Mouse (Mus musculus): ENCODE data around the gene Hist3h2a. TPM values are rescaled to one million over a fixed set of nuclear protein-coding genes. Genes with fewer than 3 reads are reported as not detected.
A peak's percentile ranks its signal among the peaks of the same experiment; 100 is the strongest.

Gene Hist3h2a
- total RNA-seq, 2 experiments from 2014 or later: 17.1 to 21.3 TPM

- no peak for DNase-seq (ENCODE audit: low spot score)
- intact Hi-C loops (cut with DNase I): no loop called here
These were observed 30.2 kb downstream of the Hist3h2a start for GRCm38 (mm10) chr11:58984657-58985056.

DNA sequence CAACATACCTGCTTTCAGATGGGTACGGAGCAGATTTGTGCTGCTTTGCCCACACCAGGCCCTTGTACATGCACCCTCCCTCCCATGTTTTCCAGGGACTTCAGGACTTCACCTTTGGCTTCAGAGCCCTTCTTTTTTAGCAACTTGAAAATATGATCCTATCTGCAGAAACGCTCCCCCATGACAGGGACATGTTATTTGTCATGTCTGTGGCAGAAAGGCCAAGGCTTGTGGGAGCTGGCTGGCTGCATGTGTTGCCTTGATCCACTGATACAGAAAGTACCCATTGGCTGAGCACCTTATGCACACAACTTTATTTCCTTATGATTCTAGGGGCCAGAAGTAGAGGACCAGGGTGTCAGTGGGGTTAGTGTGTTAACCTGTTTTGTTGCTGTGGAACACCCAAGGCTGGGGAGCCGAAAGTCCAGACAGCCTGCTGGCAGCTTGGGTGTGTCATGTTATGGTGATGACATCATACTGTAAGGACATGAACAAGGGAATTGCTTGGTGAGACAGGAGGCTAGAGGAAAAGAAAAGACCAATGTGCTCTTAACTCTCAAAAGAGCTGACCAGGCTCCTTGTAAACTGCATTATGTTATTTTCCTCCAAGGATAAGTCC lies 30.9 kb downstream of the Hist3h2a start:
- intact Hi-C loops (cut with DNase I): no loop called here
- no peak for DNase-seq (ENCODE audit: low spot score)

GRCm38 (mm10) chr11:58989166-58989565 lies 34.7 kb downstream of the Hist3h2a start:
- intact Hi-C loops (cut with DNase I): no loop called here
- DNase-seq (ENCODE audit: low spot score): no peak

GRCm38 (mm10) chr11:58990141-58990540 lies 35.7 kb downstream of the Hist3h2a start:
- intact Hi-C loops (cut with DNase I): no loop called here
- DNase-seq (ENCODE audit: low spot score): no peak

GRCm38 (mm10) chr11:58990794-58991193 lies 36.3 kb downstream of the Hist3h2a start:
- intact Hi-C loops (cut with DNase I): no loop called here
- DNase-seq (ENCODE audit: low spot score): no peak

GRCm38 (mm10) chr11:58991911-58992310 lies 37.4 kb downstream of the Hist3h2a start:
- intact Hi-C loops (cut with DNase I): no loop called here

GRCm38 (mm10) chr11:58993091-58993670 lies 38.7 kb downstream of the Hist3h2a start:
- no peak for DNase-seq (ENCODE audit: low spot score)
- intact Hi-C loops (cut with DNase I): no loop called here

More at GRCm38 (mm10) chr11:58991911-58992310, 37.4 kb downstream of the Hist3h2a start:
- DNase-seq (ENCODE audit: low spot score): no peak

DNA sequence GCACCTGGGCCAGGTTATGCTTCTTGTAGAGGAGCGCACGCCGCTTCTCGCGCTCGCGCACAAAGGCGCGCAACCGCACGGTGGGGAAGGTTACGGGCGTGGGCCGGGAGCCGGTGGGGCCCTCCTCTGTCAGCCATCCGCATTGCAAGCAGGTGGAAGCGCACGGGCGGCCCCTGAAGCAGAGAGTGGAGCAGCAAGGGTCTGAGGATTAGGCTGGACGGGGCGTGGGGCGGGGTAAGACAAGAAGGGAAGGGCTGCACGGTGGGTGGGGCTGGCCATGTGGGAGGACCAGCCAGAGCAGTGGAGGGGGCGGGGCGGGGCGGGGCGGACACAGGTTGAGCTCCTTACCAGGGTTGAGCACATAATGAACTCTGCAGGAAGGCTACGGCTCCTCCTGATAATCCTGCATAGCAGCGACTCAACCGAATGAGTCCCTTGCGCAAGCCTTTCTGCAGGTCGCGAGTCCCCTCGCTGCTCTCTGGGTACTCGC lies 39.9 kb downstream of the Hist3h2a start:
- DNase-seq (ENCODE audit: low spot score): no peak
- intact Hi-C loops (cut with DNase I): no loop called here

GRCm38 (mm10) chr11:58995061-58995806 lies 40.7 kb downstream of the Hist3h2a start:
- no peak for DNase-seq (ENCODE audit: low spot score)
- intact Hi-C loops (cut with DNase I): no loop called here

DNA sequence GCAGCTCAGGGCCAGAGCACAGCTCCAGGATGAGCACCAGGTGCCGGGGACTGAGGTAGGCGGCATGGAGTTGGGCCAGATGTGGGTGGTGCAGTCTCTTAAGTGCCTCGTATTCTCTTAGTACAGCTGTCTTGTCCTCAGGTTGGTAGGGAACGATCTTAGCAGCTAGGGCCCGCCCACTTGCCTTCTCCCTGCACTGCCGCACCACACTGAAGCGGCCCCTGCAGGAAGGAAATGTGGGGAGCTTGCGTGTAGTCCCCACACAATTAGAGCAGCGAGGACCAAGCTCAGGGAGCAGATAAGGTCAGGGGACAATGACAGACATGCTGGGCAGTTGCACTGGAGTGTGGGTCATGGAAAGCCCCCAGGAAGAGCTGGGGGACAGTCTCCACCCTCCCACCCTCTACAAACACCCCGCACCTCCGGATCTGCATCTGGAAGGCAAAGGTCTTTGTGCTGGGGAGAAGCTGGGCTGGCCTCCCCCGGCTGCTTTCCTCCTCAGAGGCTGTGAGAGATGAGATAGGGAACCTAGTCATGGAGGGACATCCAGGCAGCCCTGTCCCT lies 41.4 kb downstream of the Hist3h2a start:
- intact Hi-C loops (cut with DNase I): no loop called here
- DNase-seq (ENCODE audit: low spot score): no peak

DNA sequence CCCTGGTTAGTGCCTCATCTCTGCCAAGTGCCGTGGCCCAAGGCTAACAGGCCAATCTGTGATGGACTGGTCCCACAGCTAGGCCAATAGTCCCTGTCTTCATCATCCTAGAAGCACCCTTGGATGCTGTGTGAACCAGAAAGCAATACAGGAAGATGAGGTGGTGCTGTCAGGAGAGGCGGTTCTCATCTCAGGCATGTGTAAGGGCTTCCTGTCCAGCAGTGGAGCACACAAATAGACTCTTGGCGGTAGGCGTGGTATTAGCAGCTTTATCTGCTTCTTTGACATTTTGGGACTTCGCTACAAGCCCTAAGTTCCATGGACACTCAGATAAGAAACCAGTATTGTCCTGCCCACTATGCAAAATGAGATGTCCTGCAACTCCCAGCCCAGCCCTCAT lies 43.1 kb downstream of the Hist3h2a start:
- intact Hi-C loops (cut with DNase I): no loop called here
- no peak for DNase-seq (ENCODE audit: low spot score)

DNA sequence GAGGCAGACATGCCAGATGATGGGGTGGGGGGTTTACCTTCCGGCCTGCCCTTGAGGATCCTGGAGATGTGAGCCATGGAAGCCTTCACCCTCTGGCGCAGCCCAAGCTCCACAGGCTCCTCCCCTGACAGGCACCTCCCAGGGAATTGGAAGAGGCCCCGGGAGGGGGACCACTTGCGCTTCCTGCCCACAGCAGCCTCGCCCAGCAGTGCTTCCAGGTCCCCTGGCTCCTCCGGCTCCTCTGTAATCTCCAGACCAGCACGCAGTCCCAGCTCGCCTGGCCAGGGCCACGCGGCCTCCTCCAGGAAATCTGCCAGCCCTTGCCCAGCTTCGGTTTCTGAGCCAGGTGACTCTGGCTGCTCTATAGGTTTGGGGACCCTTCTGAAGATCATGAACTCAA lies 44.7 kb downstream of the Hist3h2a start:
- intact Hi-C loops (cut with DNase I): no loop called here
- peak; percentile 66 for DNase-seq (ENCODE audit: low spot score)

- intact Hi-C loops (cut with DNase I): no loop called here
- DNase-seq (ENCODE audit: low spot score): no peak
These were observed 45.3 kb downstream of the Hist3h2a start for GRCm38 (mm10) chr11:58999830-59000229.

DNA sequence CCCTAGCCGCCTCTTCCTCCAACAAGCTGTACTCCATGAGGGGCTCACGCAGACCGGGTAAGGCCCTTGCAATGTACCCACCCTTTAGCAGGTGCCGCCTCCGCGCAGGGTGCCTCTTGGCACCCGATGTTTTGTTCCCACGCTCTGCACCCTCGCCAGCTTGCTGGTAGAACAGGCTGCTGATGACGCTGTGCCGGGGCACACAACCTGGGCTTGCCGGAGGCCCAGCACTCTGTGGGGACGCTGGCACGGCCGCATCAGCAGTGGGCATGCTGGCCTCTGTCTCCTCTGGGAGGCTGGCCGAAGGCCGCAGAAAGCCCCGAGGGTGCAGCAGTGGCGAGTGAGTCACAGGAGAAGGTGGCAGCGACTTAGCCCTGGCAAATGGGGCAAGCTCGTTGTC lies 46.1 kb downstream of the Hist3h2a start:
- DNase-seq (ENCODE audit: low spot score): no peak
- intact Hi-C loops (cut with DNase I): no loop called here

GRCm38 (mm10) chr11:59002327-59003079 lies 48.0 kb downstream of the Hist3h2a start:
- intact Hi-C loops (cut with DNase I): no loop called here
- no peak for DNase-seq (ENCODE audit: low spot score)

Small RNA genes lying within 50 kb of the gene (microRNA-seq; reads per million reads assigned to microRNA genes)
- gene Gm44313: not detected

Other genes with a start within 250 kb of the Hist3h2a start
- not detected for gene Olfr318, start 230.7 kb upstream of the Hist3h2a start, total RNA-seq (2021)
- gene Olfr317, start 215.5 kb upstream of the Hist3h2a start, total RNA-seq (2021): not detected
- not detected for gene Olfr316, start 202.0 kb upstream of the Hist3h2a start, total RNA-seq (2021)
- not detected for gene Olfr315, start 181.5 kb upstream of the Hist3h2a start, total RNA-seq (2021)
- not detected for gene Olfr314, start 171.7 kb upstream of the Hist3h2a start, total RNA-seq (2021)
- not detected for gene Fam183b, start 152.7 kb upstream of the Hist3h2a start, total RNA-seq (2021)
- not detected for gene Olfr313, start 139.7 kb upstream of the Hist3h2a start, total RNA-seq (2021)
- not detected for gene Olfr312, start 125.4 kb upstream of the Hist3h2a start, total RNA-seq (2021)
- gene Olfr311, start 115.4 kb upstream of the Hist3h2a start, total RNA-seq (2021): not detected
- 1 to 10 TPM; 2.1 to 2.3 TPM for gene Gm12258, start 107.5 kb upstream of the Hist3h2a start, total RNA-seq (2021)
- 1 to 10 TPM; 1.4 to 2.3 TPM for gene 2810021J22Rik, start 87.5 kb upstream of the Hist3h2a start, total RNA-seq (2021)
- 1 to 10 TPM; 3.4 to 4.1 TPM for gene Zfp39, start 50.5 kb upstream of the Hist3h2a start, total RNA-seq (2021)
- not detected for gene Btnl10, start 36.8 kb upstream of the Hist3h2a start, total RNA-seq (2021)
- gene Rnf187, start 15.8 kb upstream of the Hist3h2a start, total RNA-seq (2021): 100 to 1,000 TPM; 163 to 167 TPM
- 1 to 10 TPM; 1.8 to 2.3 TPM for gene Hist3h2ba, start 5.8 kb upstream of the Hist3h2a start, total RNA-seq (2021)
- under 1 TPM; 0.10 to 0.17 TPM for gene Trim17, start within 50 bp of the Hist3h2a start, total RNA-seq (2021)
- gene Trim11, start 23.4 kb downstream of the Hist3h2a start, total RNA-seq (2021): 10 to 100 TPM; 14.8 to 15.5 TPM
- 100 to 1,000 TPM; 626 to 647 TPM for gene Obscn, start 181.7 kb downstream of the Hist3h2a start, total RNA-seq (2021)
- gene Iba57, start 209.1 kb downstream of the Hist3h2a start, total RNA-seq (2021): 10 to 100 TPM; 15.1 to 16.1 TPM
- 1 to 10 TPM in 1 of 2 experiments, under 1 TPM in 1; 0.98 to 1.5 TPM for gene Gjc2, start 228.5 kb downstream of the Hist3h2a start, total RNA-seq (2021)
- 10 to 100 TPM; 85.4 to 92.6 TPM for gene Guk1, start 237.5 kb downstream of the Hist3h2a start, total RNA-seq (2021)
- gene Mrpl55, start 247.8 kb downstream of the Hist3h2a start, total RNA-seq (2021): 100 to 1,000 TPM; 118 to 122 TPM

All from heart, postnatal 25 days (tissue).